Mouse (Mus musculus) left cerebral cortex, postnatal 4 days (tissue): ENCODE results near the gene Dst. TPM values are rescaled to one million over a fixed set of nuclear protein-coding genes. Genes with fewer than 3 reads are reported as not detected.
A peak's percentile ranks its signal among the peaks of the same experiment; 100 is the strongest.

Experiments
- DNase-seq: peaks from one replicate; pipeline ENCODE4 v3.0.0-alpha.2; 2022
- intact Hi-C: fragments of 180-260 bp; cut with DNase I; formaldehyde crosslinking; loops from one replicate; pipeline ENCODE4 v1.15.1; 2025
- total RNA-seq, 2 experiments: library from RNA; stranded (reverse); gene quantifications; 2 replicates each; pipeline ENCODE4 v1.2.3; 2021

Gene Dst
- total RNA-seq, 2 experiments from 2014 or later: 282 TPM

- intact Hi-C loops: no loop called here
- DNase-seq: no peak
Measured at GRCm38 (mm10) chr1:34090700-34091099, 182.7 kb downstream of the Dst start.

DNA sequence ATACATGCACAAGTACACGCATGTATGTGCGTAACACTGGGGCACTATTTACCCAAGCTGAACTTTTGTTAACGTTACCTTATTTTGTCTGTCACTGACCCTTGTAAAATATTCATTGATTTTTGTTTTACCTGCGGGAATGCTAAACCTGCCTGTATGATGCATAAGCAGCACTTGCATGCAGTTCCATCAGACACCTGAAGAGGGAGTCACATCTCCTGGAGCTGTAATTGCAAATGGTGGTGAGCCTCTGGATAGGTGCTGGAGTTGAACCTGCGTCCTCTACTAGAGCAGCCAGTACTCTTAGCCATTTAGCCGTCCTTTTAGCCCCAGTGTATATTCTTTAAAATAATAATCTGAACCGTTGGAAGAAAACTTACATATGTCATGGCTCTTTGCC lies 185.6 kb downstream of the Dst start:
- intact Hi-C loops: no loop called here

DNA sequence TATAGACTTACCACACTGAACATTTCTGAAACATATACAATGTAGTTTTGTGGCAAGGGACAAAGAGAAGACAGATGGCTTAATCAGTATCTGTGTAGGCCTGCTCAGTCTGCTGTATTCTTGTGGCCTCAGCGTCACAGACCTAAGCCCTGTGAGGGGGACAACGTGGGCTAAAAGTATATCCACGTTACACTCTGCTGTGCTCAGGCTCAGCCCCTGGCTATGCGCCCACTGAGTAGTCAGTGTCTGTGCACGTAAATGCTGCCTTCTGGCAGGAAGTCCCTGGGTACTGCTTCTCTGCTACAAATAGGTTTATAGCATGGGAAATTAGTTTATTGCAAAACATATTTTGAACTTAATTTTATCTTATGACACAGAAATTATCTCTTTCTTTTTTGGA lies 186.3 kb downstream of the Dst start:
- intact Hi-C loops: no loop called here
- DNase-seq: peak; percentile 40

More for the DNA sequence above, 185.6 kb downstream of the Dst start:
- DNase-seq: no peak

GRCm38 (mm10) chr1:34095173-34095572 lies 187.1 kb downstream of the Dst start:
- no peak for DNase-seq
- intact Hi-C loops: no loop called here

GRCm38 (mm10) chr1:34096923-34097322 lies 188.9 kb downstream of the Dst start:
- intact Hi-C loops: no loop called here
- DNase-seq: peak; percentile 23

DNA sequence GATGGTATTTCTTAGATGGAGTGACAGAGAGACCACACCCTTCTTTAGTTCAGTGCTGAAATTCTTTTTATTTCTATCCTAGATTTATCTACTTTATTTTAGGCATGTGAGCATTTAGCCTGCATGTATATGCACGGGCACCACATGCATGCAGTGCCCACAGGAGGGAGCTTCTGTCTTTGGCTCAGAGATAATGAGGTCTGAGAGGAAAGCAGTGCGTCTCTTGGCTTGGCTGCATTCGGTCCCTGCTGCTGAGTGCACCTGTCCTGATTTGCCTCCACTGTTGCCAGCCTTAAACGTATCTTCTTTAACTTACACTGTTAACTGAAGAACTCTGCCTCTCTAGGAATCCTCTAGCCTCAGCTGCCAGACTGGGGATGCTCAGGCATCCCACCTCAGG lies 189.6 kb downstream of the Dst start:
- intact Hi-C loops: no loop called here
- peak; percentile 51 for DNase-seq

GRCm38 (mm10) chr1:34099439-34099838 lies 191.4 kb downstream of the Dst start:
- peak; percentile 51 for DNase-seq

DNA sequence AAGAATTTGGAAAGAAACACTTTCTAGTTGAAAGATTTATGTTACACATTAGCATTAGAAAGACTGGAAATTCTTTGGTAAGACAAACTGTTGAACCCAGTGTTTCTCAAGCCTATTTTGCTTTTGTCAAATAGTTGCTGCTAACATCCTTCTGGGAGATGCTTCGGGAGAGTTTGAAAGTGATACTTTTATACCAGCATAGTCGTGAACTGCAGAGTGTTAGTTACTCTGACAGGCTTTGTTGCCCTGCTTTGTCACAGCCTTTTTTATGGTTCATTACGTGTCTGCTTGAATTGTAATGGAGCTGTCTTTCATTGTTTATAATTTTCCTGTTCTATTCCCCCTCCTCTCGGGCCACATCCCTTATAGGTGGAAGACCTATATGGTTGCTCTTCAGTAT lies 192.4 kb downstream of the Dst start:
- intact Hi-C loops: no loop called here
- DNase-seq: no peak

More at GRCm38 (mm10) chr1:34099439-34099838, 191.4 kb downstream of the Dst start:
- intact Hi-C loops: no loop called here

- no peak for DNase-seq
- intact Hi-C loops: no loop called here
Measured at GRCm38 (mm10) chr1:34102604-34103003, 194.6 kb downstream of the Dst start.

- DNase-seq: no peak
- intact Hi-C loops: no loop called here
Measured at GRCm38 (mm10) chr1:34103176-34103575, 195.2 kb downstream of the Dst start.

DNA sequence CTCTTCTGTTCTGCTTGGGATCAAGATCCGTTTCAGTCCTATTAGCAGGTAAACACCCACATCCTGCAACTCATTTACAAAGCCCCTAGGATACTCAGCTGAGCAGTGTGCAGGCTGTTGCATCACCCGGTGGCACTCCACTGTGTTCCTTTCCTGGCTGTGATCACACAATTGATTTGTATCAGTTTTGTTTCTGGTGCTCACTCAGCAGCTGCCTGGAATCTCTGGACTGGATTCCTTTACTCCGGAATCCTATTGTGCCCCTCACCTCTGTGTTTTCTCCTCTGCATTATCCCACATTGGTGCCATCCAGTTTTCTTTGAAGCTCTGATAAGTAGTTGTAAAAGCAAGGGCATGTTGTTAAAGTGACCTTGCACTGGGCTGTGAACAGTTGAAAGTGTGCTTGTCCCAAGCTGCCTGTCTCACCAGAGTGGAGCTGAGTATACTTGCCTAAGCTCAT lies 195.7 kb downstream of the Dst start:
- intact Hi-C loops: no loop called here
- DNase-seq: no peak

- intact Hi-C loops: no loop called here
- DNase-seq: no peak
Measured at GRCm38 (mm10) chr1:34104846-34105245, 196.8 kb downstream of the Dst start.

DNA sequence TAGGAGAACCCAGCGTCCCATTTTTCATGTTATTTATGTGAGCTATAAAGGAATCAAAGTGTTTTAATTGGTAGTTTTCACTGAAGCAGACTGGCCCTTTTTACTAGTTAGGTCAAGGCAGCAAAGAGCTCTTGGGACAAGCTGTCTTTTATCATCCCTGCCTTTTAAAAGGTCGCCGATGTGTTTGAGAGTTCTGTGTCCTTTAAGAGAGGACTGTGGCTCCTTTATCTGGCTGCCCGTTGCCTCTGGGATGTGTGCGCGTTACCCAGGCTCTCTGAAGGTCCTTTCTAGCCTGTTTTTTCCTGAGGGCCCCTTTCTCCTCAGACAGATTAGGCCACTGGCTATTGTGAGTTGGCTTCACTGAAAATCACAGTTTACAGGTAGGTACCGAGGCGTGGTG lies 198.6 kb downstream of the Dst start:
- intact Hi-C loops: no loop called here
- no peak for DNase-seq

DNA sequence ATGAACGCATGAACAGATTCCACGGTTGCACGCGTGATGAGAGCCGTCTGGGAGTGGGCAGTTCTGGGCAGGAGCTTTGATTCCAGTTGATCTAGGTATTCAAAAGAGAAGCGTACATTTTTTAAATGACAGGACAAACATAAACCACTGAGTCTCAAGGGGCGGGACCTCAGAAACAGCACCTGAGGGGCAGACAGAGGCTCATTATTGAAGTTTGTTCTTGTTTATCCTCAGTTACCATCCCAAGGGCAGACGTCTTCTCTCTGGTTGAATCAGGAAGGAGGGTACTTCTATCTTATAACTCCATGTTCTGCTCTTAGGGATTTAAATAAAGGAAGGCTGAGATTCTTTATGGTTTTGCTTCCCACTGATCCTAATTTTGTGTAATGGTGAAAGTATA lies 199.1 kb downstream of the Dst start:
- intact Hi-C loops: no loop called here

GRCm38 (mm10) chr1:34109599-34110210 lies 201.7 kb downstream of the Dst start:
- intact Hi-C loops: no loop called here
- no peak for DNase-seq

More for the DNA sequence above, 199.1 kb downstream of the Dst start:
- no peak for DNase-seq

GRCm38 (mm10) chr1:34110862-34111261 lies 202.8 kb downstream of the Dst start:
- intact Hi-C loops: no loop called here
- DNase-seq: no peak

DNA sequence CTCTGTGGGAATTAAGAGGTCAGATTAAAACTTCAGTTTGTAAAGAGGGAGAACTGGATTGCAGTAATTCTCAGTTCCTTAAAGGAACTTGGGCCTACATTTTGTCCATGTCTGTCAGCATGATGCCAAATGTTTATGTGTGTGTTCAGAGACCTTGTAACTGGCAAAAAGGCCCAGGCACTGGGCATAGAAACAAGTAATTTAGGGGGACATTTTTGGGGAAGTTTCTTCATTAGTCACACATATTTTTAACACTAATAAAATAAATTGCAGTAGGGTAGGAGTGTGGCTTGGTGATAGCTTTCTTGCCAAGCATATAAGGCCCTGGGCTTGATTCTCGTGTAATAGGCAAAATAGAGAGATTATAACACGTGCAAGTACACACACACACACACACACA lies 203.9 kb downstream of the Dst start:
- intact Hi-C loops: no loop called here
- DNase-seq: no peak

- DNase-seq: no peak
- intact Hi-C loops: no loop called here
Measured at GRCm38 (mm10) chr1:34116444-34116843, 208.4 kb downstream of the Dst start.

DNA sequence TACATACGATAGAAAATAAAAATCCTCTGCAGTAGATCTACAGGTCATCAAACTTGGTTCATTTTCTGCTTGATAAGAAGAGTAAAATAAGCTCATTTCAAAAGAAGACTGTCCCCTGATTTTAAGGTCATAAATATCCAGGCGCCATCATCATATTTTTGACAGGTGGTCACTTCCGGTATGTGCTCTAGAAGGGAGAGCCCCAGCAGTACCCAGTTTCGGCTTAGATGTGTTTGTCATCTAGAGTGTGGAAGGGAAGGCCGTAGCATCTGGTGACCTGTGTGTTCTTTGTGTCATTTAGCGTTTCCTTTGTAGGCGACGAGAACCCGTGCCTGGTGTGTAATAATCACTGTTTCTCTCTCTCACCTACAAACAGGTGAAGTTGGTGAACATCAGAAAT lies 209.0 kb downstream of the Dst start:
- intact Hi-C loops: no loop called here
- no peak for DNase-seq

DNA sequence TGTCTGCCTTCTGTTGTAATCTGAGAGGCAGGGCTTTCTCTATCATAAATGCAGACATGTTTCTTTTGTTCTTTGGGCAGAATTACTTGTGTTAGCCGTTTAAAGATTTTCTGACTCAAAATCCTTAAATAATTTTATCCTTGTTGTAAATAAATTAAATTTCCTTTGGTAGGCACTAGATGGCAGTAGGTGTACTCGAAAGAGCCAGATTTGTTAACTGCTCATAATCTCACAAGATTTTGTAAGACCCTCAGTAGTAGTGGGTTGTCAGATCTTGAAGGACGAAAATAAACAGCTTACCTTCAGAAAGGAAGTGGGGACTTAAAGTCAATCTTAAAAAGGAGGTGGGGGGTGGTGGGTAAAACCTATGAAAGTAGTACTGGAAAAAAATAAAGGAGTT lies 209.7 kb downstream of the Dst start:
- no peak for DNase-seq
- intact Hi-C loops: loop anchor here (2.0 kb wide), 1 partner anchor 45 kb away; no protein-coding TSS in a partner anchor

GRCm38 (mm10) chr1:34120066-34120465 lies 212.0 kb downstream of the Dst start:
- peak; percentile 34 for DNase-seq
- intact Hi-C loops: no loop called here

DNA sequence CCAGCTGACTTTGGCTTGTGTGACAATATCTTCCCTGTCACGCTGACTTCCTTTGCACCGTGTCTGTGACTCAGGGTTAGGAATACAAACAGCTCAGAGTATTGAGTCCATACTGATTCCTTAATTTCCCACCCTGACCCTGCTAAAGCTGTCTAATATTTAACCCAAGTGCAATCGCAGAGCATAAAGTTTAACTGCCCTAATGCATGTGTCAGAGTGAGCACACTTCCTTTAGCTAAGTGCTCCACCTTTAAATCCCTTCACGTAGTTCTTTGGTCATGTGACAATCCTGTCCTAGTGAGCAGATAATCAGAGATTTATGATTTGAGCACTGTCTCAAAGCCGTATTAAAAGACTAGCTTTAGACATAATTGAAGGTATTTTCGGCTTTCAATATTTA lies 212.6 kb downstream of the Dst start:
- intact Hi-C loops: no loop called here
- DNase-seq: no peak
